Mouse (Mus musculus) urinary bladder, adult 18-20 months (tissue): ENCODE data around the gene Btnl4.
"Not testable (repeated sequence)": the region's sequence is repeated elsewhere in the genome, so short reads cannot be mapped to it uniquely, and the experiment has no call there.

Experiments used
- DNase-seq, 2 experiments: peaks; one replicate each; pipeline ENCODE4 v3.0.0; 2022; ENCODE audit warnings: low spot score in 2 of 2, mixed read lengths in 2 of 2

The Btnl4 gene

DNA sequence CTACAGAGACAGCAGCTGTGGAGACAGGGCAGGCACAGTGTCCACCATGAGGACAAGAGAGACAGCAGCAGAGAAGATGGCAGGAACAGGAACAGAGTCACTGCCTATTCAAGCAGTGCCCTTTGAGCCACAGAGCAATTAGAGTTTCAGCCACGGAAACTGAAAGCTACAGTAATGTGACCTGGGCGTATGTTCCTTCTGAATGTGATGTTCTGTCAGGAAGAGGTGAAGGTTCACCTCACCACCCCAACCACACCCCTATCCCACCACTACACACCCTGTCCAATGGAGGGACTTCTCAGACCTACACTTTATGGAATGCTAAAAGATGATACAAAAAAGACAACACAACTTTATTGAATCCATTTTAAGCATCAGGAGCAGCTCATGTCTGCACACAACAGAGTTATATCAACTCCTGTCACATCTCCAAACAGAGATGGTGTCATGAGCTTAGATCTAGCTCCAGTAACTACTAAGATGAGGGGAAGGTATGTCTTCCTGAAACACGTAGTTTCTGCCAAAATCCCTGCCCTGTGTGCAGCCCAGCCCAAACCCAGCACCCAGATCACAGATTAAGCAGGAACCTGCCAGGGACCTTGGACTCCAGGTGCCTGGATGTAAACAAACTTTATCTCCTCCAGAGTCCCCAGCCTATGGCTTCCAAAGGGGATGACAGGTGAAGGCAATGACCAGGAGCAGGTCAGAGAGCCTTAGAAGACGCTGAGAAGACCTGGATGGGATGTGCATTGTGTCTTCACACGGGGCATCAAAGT lies at the start of gene Btnl4:
Gene Btnl4, minus strand, starts transcription at position 81 of the 776 bp plus-strand sequence.
- not testable (repeated sequence) for DNase-seq

DNA sequence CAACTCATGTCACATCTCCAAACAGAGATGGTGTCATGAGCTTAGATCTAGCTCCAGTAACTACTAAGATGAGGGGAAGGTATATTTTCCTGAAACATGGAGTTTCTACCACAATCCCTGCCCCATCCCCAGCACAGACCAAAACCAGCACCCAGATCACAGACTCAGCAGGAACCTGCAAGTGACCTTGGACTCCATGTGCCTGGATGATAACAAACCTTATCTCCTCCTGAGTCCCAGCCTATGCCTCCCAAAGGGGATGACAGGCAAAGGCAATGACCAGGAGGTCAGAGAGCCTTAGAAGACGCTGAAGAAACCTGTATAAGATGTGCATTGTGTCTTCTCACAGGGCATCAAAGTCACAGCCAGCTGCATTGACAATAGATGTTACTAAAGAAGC lies 41.9 kb upstream of the Btnl4 start:
- DNase-seq, result no peak

- DNase-seq, result not testable (repeated sequence)
Observed at GRCm38 (mm10) chr17:34518571-34518970, 41.5 kb upstream of the Btnl4 start.

DNA sequence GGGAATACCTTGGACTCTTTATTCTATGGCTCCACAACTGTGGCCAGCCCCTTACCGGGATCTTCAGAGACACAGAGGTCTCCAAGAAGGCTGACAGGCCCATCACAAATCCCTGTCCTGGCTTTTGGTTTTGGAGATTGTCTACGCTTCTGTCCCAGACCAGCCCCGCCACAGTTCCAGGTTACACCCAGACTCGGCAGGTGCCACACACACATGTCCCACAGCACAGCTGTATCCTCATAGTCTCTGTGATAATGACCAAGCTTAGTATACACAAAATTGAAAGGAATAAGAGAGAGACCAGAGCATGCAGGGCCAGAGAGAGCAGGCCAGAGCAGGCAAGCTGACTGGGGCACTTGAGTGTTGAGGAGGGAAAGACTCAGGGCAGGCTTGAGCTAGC lies 40.7 kb upstream of the Btnl4 start:
- no peak for DNase-seq

DNA sequence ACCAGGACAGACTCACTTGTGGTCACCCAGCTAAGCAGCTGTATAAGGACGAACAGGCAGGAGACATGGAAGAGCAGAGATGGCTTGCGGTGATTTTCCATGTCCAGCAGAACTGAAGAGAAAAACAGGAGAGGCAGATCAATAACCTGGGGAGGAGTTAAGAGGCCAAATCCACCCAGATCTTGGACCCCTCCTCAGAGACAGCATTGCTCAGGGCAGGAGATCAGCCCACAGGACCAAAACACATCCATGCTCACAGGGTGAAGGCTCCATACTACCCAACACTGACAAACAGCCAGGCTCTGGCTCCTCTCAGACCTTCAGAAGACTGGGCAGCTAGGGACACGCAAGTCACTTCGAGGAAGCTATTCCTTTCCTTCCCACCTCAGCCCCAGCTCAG lies 40.1 kb upstream of the Btnl4 start, which contains the start of gene Btnl6:
Gene Btnl6, minus strand, starts transcription at position 101 of the 400 bp plus-strand sequence.
- no peak for DNase-seq

- DNase-seq, result no peak
Observed at GRCm38 (mm10) chr17:34516514-34516913, 39.4 kb upstream of the Btnl4 start.

DNA sequence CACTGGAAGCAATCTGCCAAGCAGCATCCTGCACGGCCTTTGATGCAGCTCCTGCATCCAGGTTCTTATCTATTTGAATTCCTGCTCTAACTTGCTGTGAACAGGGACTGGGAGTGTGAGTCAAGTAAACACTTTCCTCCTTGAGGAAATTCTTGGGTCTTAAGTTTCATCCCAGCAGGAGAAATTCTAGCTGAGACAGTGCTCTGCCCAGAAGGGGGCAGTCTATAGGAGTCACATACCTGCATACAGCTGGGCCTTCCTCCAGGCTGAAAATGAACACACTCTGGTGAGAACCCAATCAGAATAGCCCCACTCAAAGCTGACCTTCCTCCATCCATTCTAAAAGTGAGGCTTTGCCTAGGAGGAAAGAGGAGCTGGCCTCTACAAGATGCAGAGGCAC lies 34.6 kb upstream of the Btnl4 start:
- not testable (repeated sequence) for DNase-seq

DNA sequence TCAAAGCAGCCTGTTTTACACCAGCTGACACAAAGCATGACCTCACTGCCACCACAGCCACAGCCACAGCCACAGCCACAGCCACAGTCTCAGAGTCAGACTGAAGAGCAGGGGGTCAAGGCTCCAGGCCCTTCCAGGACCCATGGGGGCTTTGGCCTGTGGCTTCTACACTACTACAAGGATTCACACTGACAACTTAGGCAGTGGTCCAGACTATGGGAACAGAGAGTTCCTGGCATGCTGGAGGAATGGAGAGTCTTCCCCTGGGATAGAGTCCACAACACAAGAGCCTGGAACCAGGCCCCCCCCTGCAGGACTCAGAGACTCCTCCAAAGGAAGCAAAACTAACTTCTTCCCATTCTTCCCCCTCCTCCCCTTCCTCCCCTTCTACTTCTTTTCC lies 30.5 kb upstream of the Btnl4 start:
- no peak for DNase-seq

GRCm38 (mm10) chr17:34497726-34498125 lies 20.6 kb upstream of the Btnl4 start:
- DNase-seq, result not testable (repeated sequence)

- not testable (repeated sequence) for DNase-seq
Observed at GRCm38 (mm10) chr17:34497319-34497718, 20.2 kb upstream of the Btnl4 start.

DNA sequence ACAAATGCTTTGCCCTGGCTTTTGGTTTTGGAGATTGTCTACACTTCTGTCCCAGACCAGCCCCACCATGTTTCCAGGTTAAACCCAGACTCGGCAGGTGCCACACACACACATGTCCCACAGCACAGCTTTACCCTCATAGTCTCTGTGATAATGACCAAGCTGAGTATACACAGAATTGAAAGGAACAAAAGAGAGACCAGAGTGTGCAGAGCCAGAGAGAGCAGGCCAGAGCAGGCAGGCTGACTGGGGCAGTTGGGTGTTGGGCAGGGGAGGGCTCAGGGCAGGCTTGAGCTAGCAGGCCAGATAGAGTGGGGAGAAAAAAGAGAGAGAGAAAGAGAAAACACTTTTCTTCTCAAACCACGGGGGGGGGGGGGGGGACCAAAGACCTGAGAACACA lies 19.4 kb upstream of the Btnl4 start:
- DNase-seq, result no peak

DNA sequence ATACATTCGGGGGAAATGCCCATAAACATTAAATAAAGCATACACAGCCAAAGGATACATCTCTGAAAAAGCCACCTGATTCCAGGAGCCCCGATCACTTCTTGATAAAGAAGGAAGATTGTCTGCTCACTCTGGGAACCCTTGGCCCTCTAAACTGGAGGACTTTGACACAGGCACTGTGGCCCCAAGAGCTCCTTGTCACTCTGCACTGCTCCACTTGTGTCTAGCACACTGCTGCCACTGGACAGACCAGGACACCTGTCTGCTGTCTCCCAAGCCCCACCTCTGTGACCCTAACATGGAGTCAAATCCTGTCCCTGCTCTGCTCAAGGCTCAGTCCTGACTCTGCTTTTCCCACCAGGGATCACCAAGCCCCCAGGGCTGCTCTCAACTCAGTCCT lies 18.0 kb upstream of the Btnl4 start:
- not testable (repeated sequence) for DNase-seq

DNA sequence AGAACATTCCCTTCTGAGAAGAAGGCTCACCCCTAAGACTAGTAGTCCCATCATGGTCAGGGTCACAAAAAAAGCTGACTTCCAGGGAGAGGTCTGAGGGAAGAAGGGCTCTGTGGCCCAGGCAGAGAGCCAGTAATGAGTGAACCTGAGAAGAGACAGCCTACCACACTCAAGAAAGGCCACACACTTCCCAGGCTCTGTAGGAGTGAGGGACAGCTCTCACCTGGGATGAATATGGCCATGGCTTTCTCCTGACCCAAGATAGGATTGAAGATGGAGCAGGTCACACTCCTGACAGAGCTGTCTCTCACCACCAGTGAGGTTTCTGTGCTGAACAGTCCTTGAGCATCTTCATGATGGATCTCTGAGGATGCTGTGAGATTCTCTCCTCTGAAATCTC lies 15.7 kb upstream of the Btnl4 start:
- DNase-seq, result no peak

DNA sequence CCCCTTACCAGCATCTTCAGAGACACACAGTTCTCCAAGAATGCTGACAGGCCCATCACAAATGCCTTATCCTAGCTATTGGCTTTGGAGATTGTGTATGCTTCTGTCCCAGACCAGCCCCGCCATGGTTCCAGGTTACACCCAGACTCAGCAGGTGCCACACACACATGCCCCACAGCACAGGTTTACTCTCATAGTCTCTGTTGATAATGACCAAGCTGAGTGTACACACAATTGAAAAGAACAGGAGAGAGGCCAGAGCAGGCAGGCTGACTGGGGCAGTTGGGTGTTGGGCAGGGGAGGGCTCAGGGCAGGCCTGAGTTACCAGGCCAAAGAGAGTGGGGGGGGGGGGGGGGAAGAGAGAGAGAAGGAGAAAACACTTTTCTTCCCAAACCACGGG lies 691 bp downstream of the Btnl4 start:
- no peak for DNase-seq

GRCm38 (mm10) chr17:34475060-34475459 lies 2.1 kb downstream of the Btnl4 start:
- DNase-seq, result no peak

GRCm38 (mm10) chr17:34470491-34470890 lies 6.6 kb downstream of the Btnl4 start:
- DNase-seq, result no peak

- DNase-seq, result not testable (repeated sequence)
Observed at GRCm38 (mm10) chr17:34465906-34466305, 11.2 kb downstream of the Btnl4 start.

GRCm38 (mm10) chr17:34459255-34459654 lies 17.9 kb downstream of the Btnl4 start:
- DNase-seq, result no peak

DNA sequence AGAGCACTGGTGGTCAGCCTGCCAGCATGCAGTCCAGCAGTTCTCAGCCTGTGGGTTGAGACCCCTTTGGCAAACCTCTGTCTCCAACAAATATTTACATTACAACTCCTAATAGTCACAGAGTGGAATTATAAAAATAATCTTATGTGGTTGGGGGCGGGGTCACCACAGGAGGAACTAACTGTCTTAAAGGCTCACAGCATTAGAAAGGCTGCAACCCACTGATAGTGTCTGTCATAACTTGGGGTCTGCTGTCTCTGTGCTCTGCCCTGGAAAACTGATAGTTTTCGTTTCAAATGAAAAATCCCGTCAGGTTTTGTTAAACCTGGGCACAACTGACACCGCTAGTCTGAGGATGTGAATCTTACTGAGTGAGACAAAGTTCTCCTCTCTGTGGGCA lies 19.4 kb downstream of the Btnl4 start:
- no peak for DNase-seq

- DNase-seq, result no peak
Observed at GRCm38 (mm10) chr17:34448473-34449041, 28.6 kb downstream of the Btnl4 start.

DNA sequence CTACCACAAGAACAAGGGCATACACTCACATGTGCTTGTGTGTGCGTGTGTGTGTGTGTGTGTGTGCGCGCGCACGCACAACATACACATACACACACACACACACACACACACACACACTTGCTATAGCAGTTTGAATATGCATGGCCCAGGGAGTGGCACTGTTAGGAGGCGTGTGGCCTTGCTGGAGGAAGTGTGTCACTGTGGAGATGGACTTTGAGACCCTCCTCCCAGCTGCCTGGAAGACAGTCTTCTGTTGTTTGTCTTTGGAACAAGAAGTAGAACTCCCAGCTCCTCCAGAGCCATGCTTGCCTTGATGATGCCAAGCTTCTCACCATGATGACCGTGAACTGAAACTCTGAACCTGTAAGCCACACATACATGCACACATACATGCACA lies 35.1 kb downstream of the Btnl4 start:
- DNase-seq, result no peak

- no peak for DNase-seq
Observed at GRCm38 (mm10) chr17:34439795-34440194, 37.3 kb downstream of the Btnl4 start.

GRCm38 (mm10) chr17:34438588-34438987 lies 38.5 kb downstream of the Btnl4 start:
- DNase-seq, result no peak
